Mouse (Mus musculus) embryonic fibroblast, embryonic 13.5 days (primary cell): ENCODE measurements around the gene Ehd3. TPM values are rescaled to one million over a fixed set of nuclear protein-coding genes. Genes with fewer than 3 reads are reported as not detected.

Source experiments
- H3K27ac ChIP-seq: 2 replicates; pipeline ENCODE4 v1.5.1; 2012; ENCODE audit warnings: low read length, control low read depth, inconsistent platforms; ENCODE audit not compliant: insufficient read depth
- H3K4me1 ChIP-seq: 2 replicates; pipeline ENCODE4 v1.6.1; 2011; ENCODE audit warnings: low read length; ENCODE audit not compliant: control insufficient read depth, insufficient read depth
- H3K4me3 ChIP-seq: 2 replicates; pipeline ENCODE4 v1.5.1; 2011; ENCODE audit warnings: mild to moderate bottlenecking, control low read depth, low read length; ENCODE audit not compliant: insufficient read depth
- CTCF ChIP-seq: IDR thresholded peaks from 2 replicates; pipeline ENCODE4 v1.5.1; 2011; ENCODE audit warnings: mild to moderate bottlenecking, control low read depth, low read length, moderate library complexity, borderline replicate concordance; ENCODE audit not compliant: insufficient read depth
- POLR2A ChIP-seq: IDR thresholded peaks from 2 replicates; pipeline ENCODE4 v1.6.1; 2011; ENCODE audit warnings: low read depth, mild to moderate bottlenecking, control low read depth, low read length, moderate library complexity
- polyA plus RNA-seq: library from polyadenylated mRNA; stranded (reverse); fragments of >200 nt; gene quantifications from 2 replicates; pipeline ENCODE4 v1.2.4, GENCODE M21; 2011; ENCODE audit warnings: low read depth; ENCODE audit not compliant: missing spikeins, insufficient read length

Gene Ehd3
- polyA plus RNA-seq, 1 experiment = 6.8 TPM

DNA sequence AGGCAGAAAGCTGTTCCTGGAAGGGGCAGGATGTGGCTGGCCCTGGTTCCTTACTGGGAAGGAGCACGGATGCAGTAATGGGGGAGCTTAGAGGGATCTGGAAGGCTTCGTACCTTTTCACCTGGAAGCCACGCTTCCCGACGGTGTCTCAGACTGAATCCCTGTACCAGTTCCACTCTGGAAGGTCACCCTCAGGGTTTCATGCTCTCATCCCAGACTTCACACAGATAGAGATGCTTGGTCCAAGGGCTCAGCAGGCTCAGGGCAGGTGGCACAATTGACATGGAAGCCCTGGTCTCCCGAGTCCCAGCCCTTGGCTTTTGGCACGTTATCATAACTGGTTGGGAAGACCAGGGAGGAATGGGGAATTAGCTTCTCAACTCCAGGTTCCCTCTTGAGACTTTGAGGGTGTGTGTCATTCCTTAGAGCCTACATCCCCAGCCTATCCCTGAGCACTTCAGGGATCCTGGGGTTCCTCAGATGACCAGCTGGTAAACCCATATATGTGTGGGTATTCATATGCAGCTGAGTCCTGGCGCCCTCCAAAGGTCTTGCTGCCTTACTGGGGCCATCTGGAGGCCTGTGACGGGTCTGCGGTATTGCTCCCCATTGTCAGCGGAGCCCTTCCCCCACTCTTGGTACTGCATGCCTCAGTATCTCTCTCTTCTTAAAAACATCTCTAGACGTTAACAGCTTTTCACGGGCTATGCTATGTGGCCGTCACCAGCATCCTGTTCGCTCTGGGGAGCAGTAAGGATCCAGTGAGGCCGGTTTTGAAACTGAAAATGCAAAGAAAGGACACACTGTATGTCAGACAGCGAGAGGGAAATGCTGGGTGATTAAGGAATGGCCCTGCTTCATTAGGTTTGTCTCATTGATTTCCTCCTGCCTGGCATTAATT, 19.4 kb downstream of the Ehd3 start:
- H3K4me1 ChIP-seq = peaks cover 6% of the 10 kb centered on the region; the same call in 1 of the 2 replicates
- H3K4me3 ChIP-seq = no peak overlapping the region
- TF ChIP-seq POLR2A (no peak), CTCF (no peak)
- H3K27ac ChIP-seq = no peak overlapping the region

DNA sequence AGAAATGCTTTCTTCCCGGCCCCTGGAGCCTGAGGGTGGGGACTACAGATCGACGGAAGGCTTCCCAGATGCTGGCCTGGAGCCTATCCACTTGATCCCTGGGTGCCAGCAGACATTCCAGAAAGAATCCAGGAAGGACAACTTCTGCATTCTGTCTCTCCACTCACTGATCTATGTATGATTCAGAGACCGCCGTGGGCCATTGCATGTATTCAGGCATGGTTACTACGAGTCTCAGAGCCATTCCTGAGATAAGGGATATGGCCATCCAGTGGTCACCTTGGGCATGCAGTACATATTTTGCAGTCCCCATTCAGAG, 20.0 kb downstream of the Ehd3 start:
- TF ChIP-seq POLR2A = no peak
- no peak for TF ChIP-seq CTCF
- H3K27ac ChIP-seq = no peak overlapping the region

GRCm38 (mm10) chr17:73826106-73826505, 22.2 kb downstream of the Ehd3 start:
- Histone ChIP-seq H3K27ac (no peak overlapping the region), H3K4me3 (no peak overlapping the region), H3K4me1 (peaks cover 6% of the 10 kb centered on the region; the same call in 1 of the 2 replicates)
- TF ChIP-seq POLR2A (no peak), CTCF (no peak)

More for the DNA sequence above, 20.0 kb downstream of the Ehd3 start:
- Histone ChIP-seq H3K4me1 (peaks cover 6% of the 10 kb centered on the region; the same call in 1 of the 2 replicates), H3K4me3 (no peak overlapping the region)

DNA sequence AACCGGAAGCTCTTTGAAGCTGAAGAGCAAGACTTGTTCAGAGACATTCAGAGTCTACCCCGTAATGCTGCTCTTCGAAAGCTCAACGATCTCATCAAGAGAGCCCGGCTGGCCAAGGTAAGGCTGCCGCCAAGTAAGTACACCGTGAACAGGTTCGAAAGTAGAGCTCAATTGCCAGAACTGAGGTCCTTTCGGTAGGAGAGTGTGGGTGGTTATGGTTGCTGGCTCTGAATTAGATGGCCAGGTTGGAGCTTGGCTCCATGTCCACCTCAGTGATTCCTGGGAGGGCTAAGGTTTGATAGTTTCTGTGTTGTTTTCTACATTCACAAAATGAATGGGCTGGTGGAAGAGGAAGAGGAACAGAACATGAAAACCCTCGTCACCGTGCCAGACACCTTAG, 23.5 kb downstream of the Ehd3 start:
- TF ChIP-seq CTCF (no peak), POLR2A (no peak)
- no peak overlapping the region for H3K27ac ChIP-seq
- H3K4me3 ChIP-seq = no peak overlapping the region
- H3K4me1 ChIP-seq = peaks cover 5% of the 10 kb centered on the region; the same call in 1 of the 2 replicates

- H3K4me1 ChIP-seq = no peaks in the 10 kb centered on the region
Observed at GRCm38 (mm10) chr17:73830511-73830910, 26.6 kb downstream of the Ehd3 start.

GRCm38 (mm10) chr17:73831427-73831826, 27.5 kb downstream of the Ehd3 start:
- TF ChIP-seq POLR2A (no peak), CTCF (no peak)
- Histone ChIP-seq H3K4me3 (no peak overlapping the region), H3K27ac (no peak overlapping the region), H3K4me1 (no peaks in the 10 kb centered on the region)

More at GRCm38 (mm10) chr17:73830511-73830910, 26.6 kb downstream of the Ehd3 start:
- Histone ChIP-seq H3K27ac (no peak overlapping the region), H3K4me3 (no peak overlapping the region)
- TF ChIP-seq CTCF = no peak
- TF ChIP-seq POLR2A = no peak

DNA sequence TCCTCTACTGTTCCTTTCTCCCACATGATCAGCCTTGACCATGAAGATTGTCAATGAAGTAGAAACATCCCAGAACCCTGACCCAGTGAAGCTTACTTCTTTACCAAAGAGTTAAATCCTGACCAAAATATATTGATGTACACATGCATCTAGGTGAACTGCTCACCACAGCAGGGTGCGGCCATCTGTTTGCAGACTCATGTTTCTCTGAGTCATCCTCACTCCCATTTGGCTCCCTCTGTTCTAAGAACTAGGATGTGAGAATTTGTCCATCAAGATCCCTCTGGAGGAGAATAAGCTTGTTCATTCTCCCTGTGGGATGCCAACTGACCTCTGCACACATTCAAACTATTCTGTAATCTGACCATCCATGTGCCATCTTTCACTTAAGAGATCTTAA, 29.0 kb downstream of the Ehd3 start:
- H3K27ac ChIP-seq = no peak overlapping the region
- no peak overlapping the region for H3K4me3 ChIP-seq
- TF ChIP-seq POLR2A = no peak
- no peak for TF ChIP-seq CTCF
- no peaks in the 10 kb centered on the region for H3K4me1 ChIP-seq

GRCm38 (mm10) chr17:73833474-73833873, 29.5 kb downstream of the Ehd3 start:
- Histone ChIP-seq H3K4me3 (no peak overlapping the region), H3K27ac (no peak overlapping the region), H3K4me1 (no peaks in the 10 kb centered on the region)
- no peak for TF ChIP-seq CTCF
- TF ChIP-seq POLR2A = no peak

- TF ChIP-seq POLR2A (no peak), CTCF (no peak)
- H3K4me1 ChIP-seq = no peaks in the 10 kb centered on the region
- no peak overlapping the region for H3K27ac ChIP-seq
- H3K4me3 ChIP-seq = no peak overlapping the region
Observed at GRCm38 (mm10) chr17:73836601-73837000, 32.7 kb downstream of the Ehd3 start.

DNA sequence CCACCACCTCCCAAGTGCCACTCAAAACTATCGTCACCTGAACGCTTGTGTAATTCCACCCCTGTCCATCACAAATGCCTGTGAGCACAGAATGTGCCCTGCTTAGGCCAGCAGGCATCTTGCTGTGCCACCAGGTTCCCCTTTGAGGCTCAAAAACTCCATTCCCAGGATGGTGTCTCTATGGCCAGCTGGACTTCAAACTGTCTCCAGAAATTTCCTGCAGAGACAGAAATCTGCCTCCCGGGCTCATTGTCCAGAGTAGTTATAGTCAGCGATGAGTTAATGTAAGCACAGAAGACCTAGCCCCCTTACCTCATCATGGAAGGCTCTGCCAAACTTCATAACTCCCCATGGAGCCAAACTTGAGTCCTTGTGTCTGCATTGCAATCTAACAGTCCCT, 33.3 kb downstream of the Ehd3 start:
- TF ChIP-seq POLR2A (no peak), CTCF (no peak)
- Histone ChIP-seq H3K4me3 (no peak overlapping the region), H3K27ac (no peak overlapping the region), H3K4me1 (no peaks in the 10 kb centered on the region)
